Mouse (Mus musculus): ENCODE data around the gene Srrm3. TPM values are rescaled to one million over a fixed set of nuclear protein-coding genes. Genes with fewer than 3 reads are reported as not detected.

Gene Srrm3
- polyA plus RNA-seq, 2 experiments = 0.12 to 0.55 TPM

GRCm38 (mm10) chr5:135834769-135835491, 28.2 kb downstream of the Srrm3 start:
- Histone ChIP-seq H3K4me1 (ENCODE audit: control insufficient read depth, insufficient read depth, low read length) (0 out of 2 replicates have a peak, but pooled peaks cover 2% of the 10 kb centered on the region), H3K9me3 (ENCODE audit: control insufficient read depth, low read length) (no peaks in the 10 kb centered on the region), H3K36me3 (ENCODE audit: control insufficient read depth, insufficient read depth, low read length) (no peaks in the 10 kb centered on the region), H3K27ac (replicated peaks; ENCODE audit: low read depth, low read length) (no peak overlapping the region), H3K27me3 (ENCODE audit: control insufficient read depth, insufficient read depth, low read length) (0 out of 2 replicates have a peak, but pooled peaks cover 7% of the 10 kb centered on the region), H3K4me2 (replicated peaks; ENCODE audit: low read depth, low read length, severe bottlenecking) (peak overlapping the region; percentile 76), H3K9ac (ENCODE audit: low read depth, low read length, severe bottlenecking) (peak overlapping the region; percentile 42), H3K4me3 (replicated peaks; ENCODE audit: low read length) (peak overlapping the region; percentile 39)
- WGBS = 2% methylated on average over 43 of the region's 47 CpGs
- no peak for TF ChIP-seq POLR2A (IDR thresholded peaks at IDR 0.05; ENCODE audit: borderline replicate concordance, extremely low read depth, insufficient read depth, insufficient read length)
- ATAC-seq (ENCODE audit: low FRiP score, low read depth) (peak; percentile 88), DNase-seq (ENCODE audit: low spot score) (peak; percentile 77)

- H3K27me3 ChIP-seq (ENCODE audit: control insufficient read depth, insufficient read depth, low read length) = 0 out of 2 replicates have a peak, but pooled peaks cover 7% of the 10 kb centered on the region
- no peaks in the 10 kb centered on the region for H3K36me3 ChIP-seq (ENCODE audit: control insufficient read depth, insufficient read depth, low read length)
- TF ChIP-seq POLR2A (IDR thresholded peaks at IDR 0.05; ENCODE audit: borderline replicate concordance, extremely low read depth, insufficient read depth, insufficient read length) = no peak
- H3K4me1 ChIP-seq (ENCODE audit: control insufficient read depth, insufficient read depth, low read length) = 0 out of 2 replicates have a peak, but pooled peaks cover 2% of the 10 kb centered on the region
- ATAC-seq (ENCODE audit: low FRiP score, low read depth) (0 out of 2 replicates have a peak, but pooled peaks have one; percentile 31), DNase-seq (ENCODE audit: low spot score) (no peak)
- H3K4me3 ChIP-seq (replicated peaks; ENCODE audit: low read length) = peak overlapping the region; percentile 39
- H3K4me2 ChIP-seq (replicated peaks; ENCODE audit: low read depth, low read length, severe bottlenecking) = peak overlapping the region; percentile 76
- no peak overlapping the region for H3K27ac ChIP-seq (replicated peaks; ENCODE audit: low read depth, low read length)
- no peaks in the 10 kb centered on the region for H3K9me3 ChIP-seq (ENCODE audit: control insufficient read depth, low read length)
- H3K9ac ChIP-seq (ENCODE audit: low read depth, low read length, severe bottlenecking) = no peak overlapping the region
- 3% methylated on average over 12 of the region's 12 CpGs for WGBS
Measured at GRCm38 (mm10) chr5:135835492-135835858, 28.8 kb downstream of the Srrm3 start.

- no peak for ATAC-seq (ENCODE audit: low FRiP score, low read depth)
- no peak overlapping the region for H3K27ac ChIP-seq (replicated peaks; ENCODE audit: low read depth, low read length)
- no peaks in the 10 kb centered on the region for H3K9me3 ChIP-seq (ENCODE audit: control insufficient read depth, low read length)
- no peak overlapping the region for H3K9ac ChIP-seq (ENCODE audit: low read depth, low read length, severe bottlenecking)
- 0 out of 2 replicates have a peak, but pooled peaks cover 7% of the 10 kb centered on the region for H3K27me3 ChIP-seq (ENCODE audit: control insufficient read depth, insufficient read depth, low read length)
- DNase-seq (ENCODE audit: low spot score) = no peak
- no peak for TF ChIP-seq POLR2A (IDR thresholded peaks at IDR 0.05; ENCODE audit: borderline replicate concordance, extremely low read depth, insufficient read depth, insufficient read length)
- WGBS = 14% methylated on average over 12 of the region's 12 CpGs
- 0 out of 2 replicates have a peak overlapping the region, but pooled peaks have one; percentile 39 for H3K4me3 ChIP-seq (replicated peaks; ENCODE audit: low read length)
- H3K4me2 ChIP-seq (replicated peaks; ENCODE audit: low read depth, low read length, severe bottlenecking) = 0 out of 2 replicates have a peak overlapping the region, but pooled peaks have one; percentile 76
- 0 out of 2 replicates have a peak, but pooled peaks cover 2% of the 10 kb centered on the region for H3K4me1 ChIP-seq (ENCODE audit: control insufficient read depth, insufficient read depth, low read length)
- no peaks in the 10 kb centered on the region for H3K36me3 ChIP-seq (ENCODE audit: control insufficient read depth, insufficient read depth, low read length)
Measured at GRCm38 (mm10) chr5:135835981-135836380, 29.3 kb downstream of the Srrm3 start.

DNA sequence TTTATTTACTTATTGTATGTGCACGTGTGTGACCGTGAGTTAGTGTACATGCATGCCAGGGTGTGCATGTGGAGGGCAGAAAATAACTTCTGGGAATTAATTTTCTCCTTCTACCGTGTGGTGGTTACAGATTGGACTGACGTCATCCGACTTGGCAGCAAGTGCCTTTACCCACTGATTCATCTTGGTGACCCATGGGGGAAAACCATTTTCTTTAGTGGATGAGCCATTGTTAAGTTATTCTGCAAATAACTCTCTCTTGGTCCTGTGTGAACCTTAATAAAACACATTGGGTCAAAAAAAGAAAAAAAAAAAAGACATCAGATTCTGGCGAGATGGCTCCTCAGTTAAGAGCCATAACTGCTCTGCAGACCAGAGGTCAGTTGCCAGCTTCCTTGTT, 35.0 kb downstream of the Srrm3 start:
- Histone ChIP-seq H3K9me3 (ENCODE audit: control insufficient read depth, low read length) (no peaks in the 10 kb centered on the region), H3K36me3 (ENCODE audit: control insufficient read depth, insufficient read depth, low read length) (no peaks in the 10 kb centered on the region), H3K4me3 (replicated peaks; ENCODE audit: low read length) (no peak overlapping the region), H3K27ac (replicated peaks; ENCODE audit: low read depth, low read length) (no peak overlapping the region), H3K27me3 (ENCODE audit: control insufficient read depth, insufficient read depth, low read length) (no peaks in the 10 kb centered on the region), H3K9ac (ENCODE audit: low read depth, low read length, severe bottlenecking) (no peak overlapping the region), H3K4me1 (ENCODE audit: control insufficient read depth, insufficient read depth, low read length) (no peaks in the 10 kb centered on the region), H3K4me2 (replicated peaks; ENCODE audit: low read depth, low read length, severe bottlenecking) (no peak overlapping the region)
- WGBS = 76% methylated on average over 6 of the region's 6 CpGs
- ATAC-seq (ENCODE audit: low FRiP score, low read depth) (no peak), DNase-seq (ENCODE audit: low spot score) (no peak)
- TF ChIP-seq POLR2A (IDR thresholded peaks at IDR 0.05; ENCODE audit: borderline replicate concordance, extremely low read depth, insufficient read depth, insufficient read length) = no peak

- WGBS = 24% methylated on average over 5 of the region's 5 CpGs
Measured at GRCm38 (mm10) chr5:135843418-135843817, 36.7 kb downstream of the Srrm3 start.

More at GRCm38 (mm10) chr5:135843418-135843817, 36.7 kb downstream of the Srrm3 start:
- H3K36me3 ChIP-seq (ENCODE audit: control insufficient read depth, insufficient read depth, low read length) = no peaks in the 10 kb centered on the region
- ATAC-seq (ENCODE audit: low FRiP score, low read depth) = no peak
- no peak overlapping the region for H3K4me2 ChIP-seq (replicated peaks; ENCODE audit: low read depth, low read length, severe bottlenecking)
- no peaks in the 10 kb centered on the region for H3K9me3 ChIP-seq (ENCODE audit: control insufficient read depth, low read length)
- no peak overlapping the region for H3K9ac ChIP-seq (ENCODE audit: low read depth, low read length, severe bottlenecking)
- no peaks in the 10 kb centered on the region for H3K27me3 ChIP-seq (ENCODE audit: control insufficient read depth, insufficient read depth, low read length)
- no peak for TF ChIP-seq POLR2A (IDR thresholded peaks at IDR 0.05; ENCODE audit: borderline replicate concordance, extremely low read depth, insufficient read depth, insufficient read length)
- no peak overlapping the region for H3K27ac ChIP-seq (replicated peaks; ENCODE audit: low read depth, low read length)
- no peaks in the 10 kb centered on the region for H3K4me1 ChIP-seq (ENCODE audit: control insufficient read depth, insufficient read depth, low read length)
- no peak overlapping the region for H3K4me3 ChIP-seq (replicated peaks; ENCODE audit: low read length)
- DNase-seq (ENCODE audit: low spot score) = peak; percentile 65
